Mouse (Mus musculus) spleen, postnatal 36 days (tissue): ENCODE data around the gene Hk2.

ENCODE experiments used
- DNase-seq, 2 experiments: peaks; one replicate each; pipeline ENCODE4 v3.0.0; 2022; ENCODE audit warnings: low spot score in 2 of 2, mixed read lengths in 1 of 2

The Hk2 gene

GRCm38 (mm10) chr6:82774321-82774764 is at the start of gene Hk2:
TSS of gene Hk2 (minus strand) at chr6:82774454.
- peak; percentile 82 to 84 for DNase-seq

GRCm38 (mm10) chr6:82821758-82822253 is 47.6 kb upstream of the Hk2 start:
- peak in 1 of 2 experiments; percentile 16 for DNase-seq

- no peak for DNase-seq
Observed at GRCm38 (mm10) chr6:82820716-82821115, 46.5 kb upstream of the Hk2 start.

GRCm38 (mm10) chr6:82814821-82815220 is 40.6 kb upstream of the Hk2 start:
- no peak for DNase-seq

- no peak for DNase-seq
Observed at GRCm38 (mm10) chr6:82807984-82808700, 33.9 kb upstream of the Hk2 start.

- DNase-seq: no peak
Observed at GRCm38 (mm10) chr6:82806971-82807370, 32.7 kb upstream of the Hk2 start.

GRCm38 (mm10) chr6:82806503-82806902 is 32.2 kb upstream of the Hk2 start:
- no peak for DNase-seq

GRCm38 (mm10) chr6:82805894-82806293 is 31.6 kb upstream of the Hk2 start:
- DNase-seq: no peak

- no peak for DNase-seq
Observed at GRCm38 (mm10) chr6:82804984-82805383, 30.7 kb upstream of the Hk2 start.

GRCm38 (mm10) chr6:82798202-82798737 is 24.0 kb upstream of the Hk2 start:
- DNase-seq: no peak

GRCm38 (mm10) chr6:82797300-82797839 is 23.1 kb upstream of the Hk2 start:
- DNase-seq: no peak

- no peak for DNase-seq
Observed at GRCm38 (mm10) chr6:82790864-82791263, 16.6 kb upstream of the Hk2 start.

GRCm38 (mm10) chr6:82783906-82784305 is 9.7 kb upstream of the Hk2 start:
- no peak for DNase-seq

- no peak for DNase-seq
Observed at GRCm38 (mm10) chr6:82780802-82781393, 6.6 kb upstream of the Hk2 start.

- DNase-seq: no peak
Observed at GRCm38 (mm10) chr6:82780369-82780768, 6.1 kb upstream of the Hk2 start.

- no peak for DNase-seq
Observed at GRCm38 (mm10) chr6:82777124-82777654, 2.9 kb upstream of the Hk2 start.

- DNase-seq: no peak
Observed at GRCm38 (mm10) chr6:82775386-82775785, 1.1 kb upstream of the Hk2 start.

GRCm38 (mm10) chr6:82773261-82774131 is 758 bp downstream of the Hk2 start:
- DNase-seq: peak; percentile 32 to 34

- no peak for DNase-seq
Observed at GRCm38 (mm10) chr6:82772451-82773101, 1.7 kb downstream of the Hk2 start.

GRCm38 (mm10) chr6:82771981-82772409 is 2.3 kb downstream of the Hk2 start:
- DNase-seq: no peak

GRCm38 (mm10) chr6:82771059-82771458 is 3.2 kb downstream of the Hk2 start:
- no peak for DNase-seq
